Mouse (Mus musculus): ENCODE data around the gene Rnf5. TPM values are rescaled to one million over a fixed set of nuclear protein-coding genes. Genes with fewer than 3 reads are reported as not detected.

Rnf5 gene
- total RNA-seq, 2 experiments from 2014 or later: 19.8 to 21.8 TPM

DNA sequence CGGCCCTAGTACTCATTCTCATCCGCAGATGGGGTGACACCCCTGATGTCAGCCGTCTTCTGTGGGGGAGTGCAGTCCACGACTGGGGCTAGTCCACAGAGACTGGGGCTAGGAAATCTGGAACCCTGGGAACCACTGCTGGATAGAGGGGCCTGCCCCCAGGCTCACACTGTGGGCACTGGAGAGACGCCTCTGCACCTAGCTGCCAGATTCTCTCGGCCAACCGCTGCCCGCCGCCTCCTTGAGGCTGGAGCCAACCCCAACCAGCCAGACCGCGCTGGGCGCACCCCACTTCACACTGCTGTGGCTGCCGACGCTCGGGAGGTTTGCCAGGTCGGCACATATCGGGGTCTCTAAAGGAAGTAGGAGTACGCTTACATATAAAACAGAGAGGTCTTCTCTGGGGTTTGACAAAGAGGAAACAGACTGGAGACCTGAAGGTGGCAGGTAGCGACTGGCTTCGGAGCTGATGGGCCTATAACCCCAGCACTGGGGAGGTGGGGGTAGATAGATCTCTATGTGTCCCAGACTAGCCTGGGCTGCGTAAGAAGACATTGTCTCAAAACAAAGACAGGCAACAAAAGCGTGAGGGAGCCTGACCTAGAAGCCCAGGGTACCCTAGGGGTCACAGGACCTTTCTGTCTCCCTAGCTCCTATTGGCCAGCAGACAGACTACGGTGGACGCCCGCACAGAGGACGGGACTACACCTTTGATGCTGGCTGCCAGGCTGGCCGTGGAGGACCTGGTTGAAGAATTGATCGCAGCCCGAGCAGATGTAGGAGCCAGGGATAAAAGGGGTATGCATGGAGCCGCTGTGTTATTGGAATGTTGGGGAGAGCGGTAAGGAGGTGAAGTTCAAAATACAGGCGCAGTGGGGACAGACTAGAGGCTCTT is 17.4 kb downstream of the Rnf5 start:
- DNase-seq: no peak

DNA sequence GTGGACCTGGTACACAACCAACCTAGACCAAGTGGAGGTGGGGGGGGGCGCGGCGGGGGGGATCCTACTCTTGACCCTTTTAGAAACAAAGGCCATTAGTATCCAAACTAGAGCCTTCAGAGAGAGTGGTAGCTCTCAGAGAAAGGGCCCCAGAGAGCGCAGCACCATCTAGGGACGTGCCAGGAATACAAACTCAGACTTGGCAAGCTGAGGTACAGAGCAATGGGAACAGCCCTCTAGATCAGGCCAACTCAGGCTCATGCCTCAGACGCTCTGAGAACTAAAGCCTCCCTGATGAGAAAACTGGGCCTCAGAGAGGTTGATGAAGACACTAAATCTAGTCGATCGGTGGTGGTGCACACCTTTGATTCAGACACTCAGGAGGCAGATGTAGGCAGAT is 18.4 kb downstream of the Rnf5 start:
- DNase-seq: no peak

DNA sequence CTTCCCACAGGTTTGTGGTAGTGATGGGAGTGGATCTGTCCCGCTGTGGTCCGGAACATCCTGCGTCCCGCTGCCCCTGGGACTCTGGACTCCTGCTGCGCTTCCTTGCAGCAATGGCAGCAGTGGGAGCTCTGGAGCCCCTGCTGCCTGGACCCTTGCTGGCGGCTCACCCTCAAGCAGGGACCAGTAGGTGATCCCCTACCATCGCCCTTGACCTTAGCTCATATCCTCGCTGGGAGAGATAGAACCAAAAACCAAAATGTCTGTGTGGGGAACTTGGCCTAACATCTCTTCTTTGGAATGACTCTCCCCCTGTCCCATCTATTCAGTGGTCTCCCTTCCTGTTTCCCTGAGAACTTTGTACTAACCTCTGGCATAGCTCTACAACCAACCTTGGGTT is 19.7 kb downstream of the Rnf5 start:
- no peak for DNase-seq

DNA sequence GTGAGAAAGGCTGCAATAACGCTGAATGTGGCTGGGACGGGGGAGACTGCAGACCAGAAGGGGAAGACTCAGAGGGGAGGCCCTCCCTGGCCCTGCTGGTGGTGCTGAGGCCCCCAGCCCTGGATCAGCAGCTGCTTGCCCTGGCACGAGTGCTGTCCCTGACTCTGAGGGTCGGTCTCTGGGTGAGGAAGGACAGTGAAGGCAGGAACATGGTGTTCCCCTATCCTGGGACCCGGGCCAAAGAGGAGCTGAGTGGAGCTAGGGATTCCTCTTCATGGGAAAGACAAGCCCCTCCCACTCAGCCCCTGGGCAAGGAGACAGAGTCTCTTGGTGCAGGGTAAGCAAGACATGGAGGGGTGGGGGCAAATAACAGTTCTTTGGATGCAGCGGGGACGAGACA is 20.1 kb downstream of the Rnf5 start:
- DNase-seq: no peak

DNA sequence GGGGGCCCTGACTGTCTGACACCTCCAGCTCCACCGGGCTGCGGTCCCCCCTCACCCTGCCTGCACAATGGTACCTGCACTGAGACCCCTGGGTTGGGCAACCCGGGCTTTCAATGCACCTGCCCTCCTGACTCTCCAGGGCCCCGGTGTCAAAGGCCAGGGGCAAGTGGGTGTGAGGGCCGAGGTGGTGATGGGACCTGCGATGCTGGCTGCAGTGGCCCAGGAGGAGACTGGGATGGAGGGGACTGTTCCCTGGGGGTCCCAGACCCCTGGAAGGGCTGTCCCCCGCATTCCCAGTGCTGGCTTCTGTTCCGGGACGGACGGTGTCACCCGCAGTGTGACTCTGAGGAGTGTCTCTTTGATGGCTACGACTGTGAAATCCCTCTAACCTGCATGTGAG is 21.0 kb downstream of the Rnf5 start:
- no peak for DNase-seq

DNA sequence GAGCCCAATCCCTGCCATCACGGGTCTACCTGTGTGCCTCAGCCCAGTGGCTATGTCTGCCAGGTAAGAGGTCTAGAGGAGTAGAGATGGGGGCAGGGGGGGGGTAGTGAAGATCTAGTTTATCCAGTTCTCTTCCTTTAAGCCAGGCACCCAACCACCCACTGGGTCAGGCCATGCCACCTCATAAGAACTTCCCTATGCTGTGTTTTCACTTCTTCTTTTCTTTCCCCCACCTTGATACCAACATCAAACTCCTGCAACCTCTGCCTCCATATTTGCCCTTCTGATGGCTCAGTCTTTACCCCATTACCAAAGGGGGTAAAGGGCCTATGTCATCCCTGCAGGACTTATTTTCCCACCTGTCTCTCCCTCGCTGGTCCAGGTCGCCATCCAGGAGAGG is 25.4 kb downstream of the Rnf5 start:
- no peak for DNase-seq

DNA sequence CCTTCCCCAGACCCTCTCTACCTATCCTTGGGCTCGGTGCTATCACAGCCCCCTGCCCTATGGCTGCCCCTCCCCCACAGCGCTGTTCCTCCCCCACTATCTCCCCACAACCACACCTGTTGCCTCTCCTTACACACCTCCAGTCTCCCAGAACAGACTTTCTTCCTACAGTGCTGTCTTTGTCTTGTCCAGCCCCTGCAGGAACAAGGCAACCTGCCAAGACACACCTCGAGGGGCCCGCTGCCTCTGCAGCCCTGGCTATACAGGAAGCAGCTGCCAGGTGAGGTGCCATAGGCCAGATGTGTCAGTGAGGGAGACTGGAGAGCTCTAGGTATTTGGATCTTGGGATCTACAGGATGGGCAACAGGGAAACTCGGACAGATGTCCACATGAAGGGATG is 26.9 kb downstream of the Rnf5 start:
- DNase-seq: no peak

DNA sequence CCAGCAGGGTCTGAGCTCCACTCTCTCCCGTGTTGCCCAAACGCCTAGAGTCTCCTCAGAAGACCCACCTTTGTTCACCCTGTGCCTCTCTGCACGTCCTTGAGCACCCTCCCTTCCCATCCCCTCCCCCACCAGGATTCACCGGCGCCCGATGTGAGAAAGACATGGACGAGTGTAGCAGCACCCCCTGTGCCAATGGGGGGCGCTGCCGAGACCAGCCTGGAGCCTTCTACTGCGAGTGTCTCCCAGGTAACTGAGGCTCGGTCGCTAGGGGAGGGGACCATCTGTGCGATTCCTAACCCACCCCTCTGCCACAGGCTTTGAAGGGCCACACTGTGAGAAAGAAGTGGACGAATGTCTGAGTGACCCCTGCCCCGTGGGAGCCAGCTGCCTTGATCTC is 31.1 kb downstream of the Rnf5 start:
- DNase-seq: no peak

DNA sequence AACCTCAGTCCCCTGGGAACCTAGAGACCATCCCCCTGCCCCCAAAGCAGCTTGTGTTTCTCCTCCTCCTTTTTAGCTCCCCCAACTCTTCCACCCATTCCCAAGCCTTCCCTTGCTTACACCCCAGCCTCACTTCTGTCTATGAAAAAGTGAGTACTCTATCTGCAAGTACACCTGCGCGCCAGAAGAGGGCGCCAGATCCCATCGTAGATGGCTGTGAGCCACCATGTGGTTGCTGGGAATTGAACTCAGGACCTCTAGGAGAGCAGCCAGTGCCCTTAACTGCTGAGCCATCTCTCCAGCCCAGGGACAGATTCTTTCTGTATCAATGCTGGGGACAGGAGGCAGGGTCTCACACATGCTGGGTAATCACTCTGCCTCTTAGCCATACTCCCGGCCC is 31.6 kb downstream of the Rnf5 start:
- no peak for DNase-seq

DNA sequence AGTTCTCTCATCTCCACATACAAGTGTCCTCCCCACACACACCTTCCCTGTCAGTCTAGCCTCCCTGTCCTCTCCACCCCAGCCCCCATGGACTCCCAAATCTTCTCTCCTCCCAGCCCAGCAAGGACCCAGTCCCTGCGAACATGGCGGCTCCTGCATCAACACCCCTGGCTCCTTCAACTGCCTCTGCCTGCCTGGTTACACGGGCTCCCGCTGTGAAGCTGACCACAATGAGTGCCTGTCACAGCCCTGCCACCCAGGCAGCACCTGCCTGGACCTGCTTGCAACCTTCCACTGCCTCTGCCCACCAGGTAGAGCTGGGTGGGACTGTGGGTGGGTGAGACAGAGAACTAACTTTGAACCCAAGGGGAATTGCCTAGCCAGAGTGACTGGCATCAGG is 33.6 kb downstream of the Rnf5 start:
- no peak for DNase-seq

DNA sequence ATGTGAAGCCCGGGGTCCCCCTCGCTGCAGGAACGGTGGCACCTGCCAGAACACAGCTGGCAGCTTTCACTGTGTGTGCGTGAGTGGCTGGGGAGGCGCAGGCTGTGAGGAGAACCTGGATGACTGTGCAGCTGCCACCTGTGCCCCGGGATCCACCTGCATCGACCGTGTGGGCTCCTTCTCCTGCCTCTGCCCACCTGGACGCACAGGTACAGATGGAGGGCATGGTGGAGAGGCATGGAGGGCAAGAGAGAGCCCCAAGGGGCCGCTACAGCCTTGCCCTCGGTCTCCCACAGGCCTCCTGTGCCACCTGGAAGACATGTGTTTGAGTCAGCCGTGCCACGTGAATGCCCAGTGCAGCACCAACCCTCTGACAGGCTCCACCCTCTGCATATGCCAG is 35.1 kb downstream of the Rnf5 start:
- DNase-seq: no peak

DNA sequence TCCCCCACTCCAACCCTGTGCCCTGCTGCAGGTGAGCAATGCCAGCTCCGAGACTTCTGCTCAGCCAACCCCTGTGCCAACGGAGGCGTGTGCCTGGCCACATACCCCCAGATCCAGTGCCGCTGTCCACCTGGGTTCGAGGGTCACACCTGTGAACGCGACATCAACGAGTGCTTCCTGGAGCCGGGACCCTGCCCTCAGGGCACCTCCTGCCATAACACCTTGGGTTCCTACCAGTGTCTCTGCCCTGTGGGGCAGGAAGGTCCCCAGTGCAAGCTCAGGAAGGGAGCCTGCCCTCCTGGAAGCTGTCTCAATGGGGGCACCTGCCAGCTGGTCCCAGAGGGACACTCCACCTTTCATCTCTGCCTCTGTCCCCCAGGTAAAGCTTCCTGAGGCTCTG is 36.2 kb downstream of the Rnf5 start:
- DNase-seq: no peak

DNA sequence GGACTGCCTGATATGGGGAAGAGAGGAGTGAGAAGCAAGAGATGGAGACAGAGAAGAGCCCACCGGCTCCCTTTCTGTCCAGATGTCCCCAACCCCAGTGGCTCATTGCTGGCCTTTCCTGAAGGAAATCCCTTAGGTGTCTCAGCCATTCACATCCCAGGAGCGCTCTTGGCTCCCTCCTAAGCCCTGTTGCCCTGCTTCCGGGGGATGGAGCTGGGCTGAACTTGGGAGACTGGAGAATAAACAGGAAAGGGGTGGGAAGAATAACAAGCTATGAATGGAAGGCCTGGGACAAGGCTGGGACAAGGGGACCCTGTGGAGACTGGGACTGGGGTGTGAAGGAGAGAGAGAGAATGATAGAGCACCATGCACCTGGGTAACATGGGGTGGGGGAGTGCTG is 38.7 kb downstream of the Rnf5 start:
- DNase-seq: no peak

DNA sequence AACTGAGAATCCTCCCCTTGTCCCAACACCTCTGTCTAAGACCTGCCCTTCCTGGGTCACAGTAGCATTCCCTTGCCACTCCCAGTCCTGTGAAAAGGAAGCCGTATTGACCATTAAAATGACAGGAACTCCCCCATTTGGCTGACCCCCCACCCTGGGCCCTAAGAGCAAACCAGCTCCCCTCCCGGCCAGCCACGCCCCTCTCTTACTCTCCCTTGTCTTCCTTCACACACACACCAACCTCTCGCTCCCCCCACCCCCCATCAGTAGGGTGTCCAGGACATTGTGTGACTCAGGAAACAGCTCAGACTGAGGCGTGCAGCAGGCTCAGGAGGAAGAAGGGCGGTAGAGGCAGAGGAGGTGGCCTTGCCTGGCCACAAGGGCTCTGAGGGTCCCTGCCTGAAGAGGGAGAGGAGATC is 39.5 kb downstream of the Rnf5 start, which contains the start of gene Notch4:
Gene Notch4, plus strand, starts transcription at position 266 of the 419 bp plus-strand sequence.
- no peak for DNase-seq

DNA sequence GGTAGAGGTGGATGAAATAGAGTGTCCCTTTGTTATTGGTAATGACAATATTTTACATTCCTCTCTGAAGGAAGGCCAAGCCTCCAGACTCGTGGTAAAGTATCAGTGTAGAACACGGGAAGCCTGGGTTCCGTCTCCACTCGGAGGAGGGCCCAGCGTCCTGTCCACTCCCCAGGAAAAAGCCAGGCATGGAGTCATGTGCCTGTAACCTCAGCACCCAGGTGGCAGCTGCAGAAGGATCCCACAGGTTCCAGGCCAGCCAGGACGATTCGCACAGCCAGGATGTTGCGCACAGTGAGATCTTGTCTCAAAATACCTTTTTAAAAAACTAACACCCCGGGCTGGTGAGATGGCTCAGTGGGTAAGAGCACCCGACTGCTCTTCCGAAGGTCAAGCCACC is 40.1 kb downstream of the Rnf5 start:
- no peak for DNase-seq

DNA sequence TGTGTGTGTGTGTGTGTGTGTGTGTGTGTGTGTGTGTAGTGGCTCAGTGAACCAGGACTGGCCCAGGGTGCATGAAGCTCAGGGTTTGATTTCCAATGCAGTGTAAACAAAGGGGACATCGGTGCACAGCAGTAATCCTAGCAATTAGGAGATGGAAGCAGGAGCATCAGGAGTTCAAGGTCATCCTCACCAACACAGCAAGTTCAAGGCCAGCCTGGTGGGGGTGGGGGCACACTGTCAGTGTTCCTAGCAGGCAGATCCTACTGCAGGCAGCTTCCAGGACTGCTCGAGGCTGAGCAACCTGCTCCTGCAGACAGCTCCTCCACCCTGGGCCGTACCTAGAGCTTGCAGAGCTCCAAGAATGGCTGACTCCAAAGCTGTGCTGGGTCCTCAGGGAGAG is 40.9 kb downstream of the Rnf5 start:
- no peak for DNase-seq

DNA sequence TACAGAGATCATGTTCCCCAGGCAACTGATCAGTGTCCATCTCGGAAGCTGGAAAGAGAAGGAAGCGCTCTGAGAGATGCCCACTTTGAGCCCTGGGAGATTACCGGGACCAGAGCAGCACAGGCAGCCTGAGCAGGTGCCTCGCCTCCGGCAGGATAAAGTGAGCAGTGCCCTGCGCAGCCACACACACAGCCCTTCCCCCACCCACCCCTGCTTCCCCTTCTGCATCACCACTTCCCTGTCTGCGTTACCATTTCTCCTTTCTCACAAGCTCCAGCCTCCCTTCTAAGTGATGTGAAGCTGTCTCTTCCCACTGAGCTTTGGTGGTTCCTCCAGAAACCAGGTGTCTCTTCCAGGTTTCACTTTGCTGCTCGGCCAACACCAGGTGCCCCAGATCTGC is 42.3 kb downstream of the Rnf5 start:
- DNase-seq: no peak

DNA sequence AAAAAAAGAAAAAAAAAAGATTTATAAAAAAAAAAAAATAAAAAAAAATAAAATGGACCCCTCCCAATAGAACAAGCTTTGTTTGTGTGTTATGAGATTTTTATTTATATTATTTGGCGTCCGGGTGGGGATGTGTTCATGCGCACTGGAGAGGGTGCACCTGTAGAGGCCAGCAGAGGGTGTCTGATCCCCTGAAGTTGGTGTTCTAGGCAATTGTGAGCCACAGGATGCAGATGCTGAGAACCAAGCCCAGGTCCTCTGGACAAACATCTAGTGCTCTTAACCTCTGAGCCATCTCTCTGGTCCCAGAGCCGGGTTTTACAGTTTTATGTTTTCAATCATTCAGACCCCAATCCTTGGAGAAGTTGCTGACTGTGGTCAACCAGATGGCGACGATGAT is 43.1 kb downstream of the Rnf5 start:
- DNase-seq: no peak

DNA sequence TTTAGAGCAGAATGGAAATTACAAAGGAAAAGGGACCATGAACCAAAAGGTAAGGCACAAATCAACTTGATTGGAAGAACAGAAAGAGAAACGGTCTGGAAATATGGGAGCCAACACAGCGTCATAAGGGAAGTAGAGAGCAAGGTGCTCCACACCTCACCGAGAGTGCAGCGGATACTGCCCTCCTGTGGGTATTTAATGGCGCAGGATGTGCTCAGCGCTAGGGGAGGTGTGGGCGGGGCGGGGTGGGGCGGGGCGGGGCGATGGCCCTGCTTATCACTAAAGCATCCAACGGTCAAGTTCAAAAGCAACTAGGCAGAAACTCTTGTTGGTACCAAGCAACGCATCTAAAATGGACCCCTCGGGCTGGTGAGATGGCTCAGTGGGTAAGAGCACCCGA is 43.6 kb downstream of the Rnf5 start:
- no peak for DNase-seq

DNA sequence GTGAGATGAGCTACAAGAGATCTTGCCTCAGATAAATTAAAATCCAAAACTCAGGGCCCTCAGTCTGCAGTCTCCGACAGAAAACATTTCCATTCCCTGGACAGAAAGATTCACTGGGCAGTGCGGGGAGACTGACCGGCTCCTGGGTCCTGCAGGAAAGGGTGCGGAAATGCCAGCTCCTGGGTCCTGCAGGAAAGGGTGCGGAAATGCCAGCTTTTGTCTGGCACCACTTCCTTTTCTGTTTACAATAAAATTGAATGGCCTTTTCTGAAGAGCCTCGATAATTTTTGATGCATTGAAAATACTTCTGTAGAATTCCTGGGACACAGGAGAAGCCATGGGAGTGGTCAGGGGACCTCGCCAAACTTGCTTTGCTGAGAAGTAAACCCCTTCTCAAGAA is 44.4 kb downstream of the Rnf5 start:
- DNase-seq: no peak

DNA sequence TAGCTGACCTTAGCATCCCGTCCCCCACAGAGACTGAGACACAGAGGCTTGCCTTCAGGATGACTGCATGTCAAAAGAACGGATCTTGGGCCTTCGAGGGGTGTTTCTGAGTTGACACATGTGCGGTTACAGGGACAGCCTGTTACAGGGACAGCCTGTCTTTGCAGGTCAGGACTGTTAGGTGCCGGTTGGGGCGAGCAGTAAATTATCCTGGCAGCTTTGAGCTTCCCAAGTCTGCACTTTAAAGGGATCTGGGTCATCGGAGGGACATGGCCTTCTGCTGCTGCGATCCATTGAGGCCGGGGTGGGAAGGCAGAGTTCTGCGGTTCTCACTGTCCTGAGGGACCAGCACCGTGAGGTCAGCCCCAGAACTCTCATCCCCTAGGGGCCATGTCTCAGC is 46.1 kb downstream of the Rnf5 start:
- no peak for DNase-seq

DNA sequence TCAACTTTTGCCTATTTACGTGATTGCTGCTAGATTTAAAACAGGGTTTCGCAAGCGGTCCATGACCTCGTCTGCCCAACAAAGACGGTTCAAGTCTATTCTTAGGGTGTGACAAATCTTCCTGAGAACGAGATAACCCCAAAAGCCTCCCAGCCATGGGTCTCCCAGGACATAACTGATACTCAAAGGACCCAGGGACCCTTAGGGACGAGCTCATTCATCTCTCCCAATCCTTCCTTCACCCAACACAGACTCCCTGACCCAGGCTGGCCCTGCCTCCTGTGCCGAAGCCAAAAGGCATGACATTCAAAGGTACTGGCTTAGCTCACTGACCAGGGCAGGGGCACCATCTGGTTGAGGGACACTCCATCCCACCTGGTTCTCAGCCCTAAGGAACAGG is 47.1 kb downstream of the Rnf5 start:
- DNase-seq: no peak

DNA sequence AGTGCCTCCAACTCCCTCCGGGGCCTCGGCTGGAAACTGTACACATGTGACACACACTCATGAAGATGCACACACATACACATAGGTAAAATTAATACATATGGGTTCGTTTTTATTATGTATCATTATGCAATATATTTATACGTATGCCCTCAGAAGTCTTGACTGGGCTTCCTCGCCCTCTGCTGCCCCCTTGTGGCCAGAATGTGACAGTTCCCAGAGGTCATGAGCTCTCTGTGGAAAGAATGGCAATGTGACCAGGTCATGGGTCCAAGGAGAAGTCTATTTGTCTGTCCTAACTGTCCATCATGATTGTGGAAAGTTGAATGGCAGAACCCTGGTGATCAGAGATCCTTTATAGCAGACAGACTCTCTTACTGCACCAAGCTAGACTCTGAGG is 48.0 kb downstream of the Rnf5 start:
- DNase-seq: peak; percentile 86
